Mouse (Mus musculus): ENCODE measurements at regions not wholly inside any gene's neighbourhood (a gene's known extent, or its start where the extent isn't known, plus 50 kb on each side); places are given as distances from the start of the nearest gene placed in this dataset.

GRCm38 (mm10) chr8:50708219-50708911 is 1864.6 kb upstream of the Tenm3 start:
- H3K27ac ChIP-seq (replicated peaks; ENCODE audit: low read depth, low read length): no peak overlapping the region
- H3K27me3 ChIP-seq (ENCODE audit: control insufficient read depth, insufficient read depth, low read length): no peaks in the 10 kb centered on the region
- peaks cover 4% of the 10 kb centered on the region; the same call in 1 of the 2 replicates for H3K4me1 ChIP-seq (ENCODE audit: control insufficient read depth, insufficient read depth, low read length)
- WGBS: 10% methylated on average over 6 of the region's 6 CpGs
- no peak overlapping the region for H3K4me3 ChIP-seq (replicated peaks; ENCODE audit: low read depth, low read length)
- H3K9me3 ChIP-seq (ENCODE audit: control insufficient read depth, low read length): no peaks in the 10 kb centered on the region
- no peaks in the 10 kb centered on the region for H3K36me3 ChIP-seq (ENCODE audit: control insufficient read depth, insufficient read depth, low read length)
- no peak overlapping the region for H3K9ac ChIP-seq (replicated peaks; ENCODE audit: low read length)
- peak; percentile 60 for ATAC-seq (ENCODE audit: low FRiP score, low TSS enrichment)
- DNase-seq: peak; percentile 64
- 0 out of 2 replicates have a peak overlapping the region, but pooled peaks have one; percentile 6 for H3K4me2 ChIP-seq (ENCODE audit: low read length)

- Histone ChIP-seq H3K27ac (replicated peaks; ENCODE audit: low read depth, low read length) (no peak overlapping the region), H3K36me3 (ENCODE audit: control insufficient read depth, insufficient read depth, low read length) (no peaks in the 10 kb centered on the region), H3K9me3 (ENCODE audit: control insufficient read depth, low read length) (no peaks in the 10 kb centered on the region), H3K4me1 (ENCODE audit: control insufficient read depth, insufficient read depth, low read length) (peaks cover 4% of the 10 kb centered on the region; the same call in 1 of the 2 replicates), H3K4me3 (replicated peaks; ENCODE audit: low read depth, low read length) (no peak overlapping the region), H3K9ac (replicated peaks; ENCODE audit: low read length) (no peak overlapping the region), H3K4me2 (ENCODE audit: low read length) (no peak overlapping the region), H3K27me3 (ENCODE audit: control insufficient read depth, insufficient read depth, low read length) (no peaks in the 10 kb centered on the region)
- WGBS: 20% methylated on average over 1 of the region's 1 CpGs
- DNase-seq: peak; percentile 57
- 0 out of 2 replicates have a peak, but pooled peaks have one; percentile 46 for ATAC-seq (ENCODE audit: low FRiP score, low TSS enrichment)
These were observed 1860.5 kb upstream of the Tenm3 start for GRCm38 (mm10) chr8:50704276-50704675.

GRCm38 (mm10) chr8:50689033-50689432 is 1845.3 kb upstream of the Tenm3 start:
- DNase-seq (peak; percentile 66), ATAC-seq (ENCODE audit: low FRiP score, low TSS enrichment) (peak; percentile 64; the same call in 1 of the 2 replicates)
- no peak overlapping the region for H3K27ac ChIP-seq (replicated peaks; ENCODE audit: low read depth, low read length)

GRCm38 (mm10) chr8:50665357-50665756 is 1821.6 kb upstream of the Tenm3 start:
- ATAC-seq (ENCODE audit: low FRiP score, low TSS enrichment) (no peak), DNase-seq (no peak)
- H3K27ac ChIP-seq (replicated peaks; ENCODE audit: low read depth, low read length): no peak overlapping the region
- WGBS: 84% methylated on average over 4 of the region's 4 CpGs
- H3K4me3 ChIP-seq (replicated peaks; ENCODE audit: low read depth, low read length): no peak overlapping the region
- no peak overlapping the region for H3K4me2 ChIP-seq (ENCODE audit: low read length)
- no peak overlapping the region for H3K9ac ChIP-seq (replicated peaks; ENCODE audit: low read length)
- H3K9me3 ChIP-seq (ENCODE audit: control insufficient read depth, low read length): no peaks in the 10 kb centered on the region
- no peaks in the 10 kb centered on the region for H3K27me3 ChIP-seq (ENCODE audit: control insufficient read depth, insufficient read depth, low read length)
- no peaks in the 10 kb centered on the region for H3K4me1 ChIP-seq (ENCODE audit: control insufficient read depth, insufficient read depth, low read length)
- no peaks in the 10 kb centered on the region for H3K36me3 ChIP-seq (ENCODE audit: control insufficient read depth, insufficient read depth, low read length)

More at GRCm38 (mm10) chr8:50689033-50689432, 1845.3 kb upstream of the Tenm3 start:
- Histone ChIP-seq H3K27me3 (ENCODE audit: control insufficient read depth, insufficient read depth, low read length) (no peaks in the 10 kb centered on the region), H3K4me2 (ENCODE audit: low read length) (no peak overlapping the region), H3K9ac (replicated peaks; ENCODE audit: low read length) (no peak overlapping the region), H3K36me3 (ENCODE audit: control insufficient read depth, insufficient read depth, low read length) (no peaks in the 10 kb centered on the region), H3K9me3 (ENCODE audit: control insufficient read depth, low read length) (no peaks in the 10 kb centered on the region), H3K4me3 (replicated peaks; ENCODE audit: low read depth, low read length) (no peak overlapping the region), H3K4me1 (ENCODE audit: control insufficient read depth, insufficient read depth, low read length) (no peaks in the 10 kb centered on the region)
- WGBS: 18% methylated on average over 1 of the region's 1 CpGs
